Mouse (Mus musculus): ENCODE results near the gene A830005F24Rik.
"Not testable (repeated sequence)": the region's sequence is repeated elsewhere in the genome, so short reads cannot be mapped to it uniquely, and the experiment has no call there.

Gene A830005F24Rik

GRCm38 (mm10) chr13:48513003-48513929 is at the start of gene A830005F24Rik, which contains the start of gene Zfp169:
Gene A830005F24Rik (plus strand): TSS chr13:48513570.
Gene Zfp169 (minus strand): TSS chr13:48513451.
- peak; percentile 84 for DNase-seq (ENCODE audit: low spot score)

GRCm38 (mm10) chr13:48464170-48464569 is 49.2 kb upstream of the A830005F24Rik start:
- DNase-seq (ENCODE audit: low spot score): peak; percentile 35

- no peak for DNase-seq (ENCODE audit: low spot score)
These were observed 47.2 kb upstream of the A830005F24Rik start for GRCm38 (mm10) chr13:48466186-48466585.

- DNase-seq (ENCODE audit: low spot score): no peak
These were observed 44.7 kb upstream of the A830005F24Rik start for GRCm38 (mm10) chr13:48468656-48469180.

- DNase-seq (ENCODE audit: low spot score): no peak
These were observed 29.8 kb upstream of the A830005F24Rik start for GRCm38 (mm10) chr13:48483606-48484005.

- DNase-seq (ENCODE audit: low spot score): peak; percentile 74
These were observed 22.8 kb upstream of the A830005F24Rik start for GRCm38 (mm10) chr13:48490396-48491182.

GRCm38 (mm10) chr13:48493183-48493582 is 20.2 kb upstream of the A830005F24Rik start:
- no peak for DNase-seq (ENCODE audit: low spot score)

GRCm38 (mm10) chr13:48497693-48498221 is 15.6 kb upstream of the A830005F24Rik start:
- DNase-seq (ENCODE audit: low spot score): peak; percentile 47

- no peak for DNase-seq (ENCODE audit: low spot score)
These were observed 14.7 kb upstream of the A830005F24Rik start for GRCm38 (mm10) chr13:48498676-48499075.

GRCm38 (mm10) chr13:48502422-48502821 is 10.9 kb upstream of the A830005F24Rik start:
- no peak for DNase-seq (ENCODE audit: low spot score)

GRCm38 (mm10) chr13:48508661-48509060 is 4.7 kb upstream of the A830005F24Rik start:
- no peak for DNase-seq (ENCODE audit: low spot score)

- no peak for DNase-seq (ENCODE audit: low spot score)
These were observed 2.5 kb downstream of the A830005F24Rik start for GRCm38 (mm10) chr13:48515861-48516260.

GRCm38 (mm10) chr13:48519122-48519521 is 5.8 kb downstream of the A830005F24Rik start:
- not testable (repeated sequence) for DNase-seq (ENCODE audit: low spot score)

- no peak for DNase-seq (ENCODE audit: low spot score)
These were observed 12.4 kb downstream of the A830005F24Rik start for GRCm38 (mm10) chr13:48525745-48526144.

- DNase-seq (ENCODE audit: low spot score): peak; percentile 50
These were observed 14.9 kb downstream of the A830005F24Rik start for GRCm38 (mm10) chr13:48528123-48528871.

GRCm38 (mm10) chr13:48529028-48529427 is 15.7 kb downstream of the A830005F24Rik start:
- DNase-seq (ENCODE audit: low spot score): no peak

GRCm38 (mm10) chr13:48530685-48531084 is 17.3 kb downstream of the A830005F24Rik start:
- peak; percentile 38 for DNase-seq (ENCODE audit: low spot score)

GRCm38 (mm10) chr13:48531448-48531847 is 18.1 kb downstream of the A830005F24Rik start:
- no peak for DNase-seq (ENCODE audit: low spot score)

- DNase-seq (ENCODE audit: low spot score): no peak
These were observed 20.1 kb downstream of the A830005F24Rik start for GRCm38 (mm10) chr13:48533441-48533840.

GRCm38 (mm10) chr13:48540488-48540887 is 27.1 kb downstream of the A830005F24Rik start:
- no peak for DNase-seq (ENCODE audit: low spot score)

GRCm38 (mm10) chr13:48544391-48544790 is 31.0 kb downstream of the A830005F24Rik start:
- no peak for DNase-seq (ENCODE audit: low spot score)
